Mouse (Mus musculus) embryonic stem cell, embryonic (primary cell): ENCODE measurements around the gene Dst.

Source experiments
- CTCF ChIA-PET, 4 experiments: fragments of 300-600 bp in 2 of 4; fragments of 350-600 bp in 2 of 4; sonication (Branson Sonifier 250); formaldehyde crosslinking; loops; one replicate each; lab custom pipeline; 2022; ENCODE audit warnings: inconsistent platforms in 2 of 4; lab: Charles Lee
- POLR2A ChIA-PET, 4 experiments: fragments of 300-600 bp in 2 of 4; fragments of 350-600 bp in 2 of 4; sonication (Branson Sonifier 250); formaldehyde crosslinking; loops; one replicate each; lab custom pipeline; 2022; ENCODE audit warnings: antibody characterized with exemption in 4 of 4, inconsistent platforms in 1 of 4; lab: Charles Lee

Dst gene

GRCm38 (mm10) chr1:34016780-34017179 is 108.8 kb downstream of the Dst start:
- CTCF ChIA-PET, result no interaction called here
- POLR2A ChIA-PET, result interaction anchor here in 2 of 4 experiments (0.8 to 4.8 kb wide), 6 partner anchors 9 to 92 kb away, joined by 3 to 43 read pairs (median 8); no protein-coding TSS in a partner anchor

DNA sequence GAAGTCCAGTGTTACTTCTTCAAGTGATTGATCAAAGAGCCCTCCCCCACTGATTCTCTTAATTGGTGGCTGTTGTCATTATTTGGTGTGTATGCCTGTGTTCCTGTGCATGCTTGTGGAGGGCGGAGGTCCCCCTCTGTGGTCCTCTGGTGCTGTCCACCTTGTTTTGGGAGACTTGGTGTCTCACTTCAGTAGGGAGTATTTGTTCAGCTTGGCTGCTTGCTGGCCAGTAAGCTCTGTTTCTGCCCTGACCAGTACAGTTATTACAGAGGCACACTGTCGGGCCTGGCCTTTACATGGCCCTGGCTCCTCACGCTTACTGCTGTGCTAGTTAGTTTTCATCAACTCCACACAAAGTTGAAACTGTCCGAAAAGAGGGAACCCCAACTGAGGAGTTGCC is 109.3 kb downstream of the Dst start:
- CTCF ChIA-PET, result no interaction called here

DNA sequence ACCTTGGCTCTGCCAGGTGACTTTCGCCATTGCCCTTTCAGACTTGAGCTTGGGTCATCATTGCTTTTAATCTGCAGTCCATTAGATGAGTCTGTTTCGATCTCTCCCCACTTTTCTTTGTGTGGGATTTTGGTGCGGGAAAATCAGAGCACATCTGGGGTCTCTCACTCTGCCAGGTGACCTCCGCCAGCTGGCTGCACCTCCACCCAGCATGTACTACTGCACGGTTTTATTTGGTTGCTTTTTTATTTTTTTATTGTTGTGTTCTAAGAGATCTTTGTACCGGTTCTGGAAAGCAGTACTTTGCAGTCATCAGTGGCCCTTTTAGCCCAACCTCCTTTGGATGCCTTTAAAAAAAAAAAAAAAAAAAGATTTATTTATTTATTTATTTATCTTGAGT is 112.6 kb downstream of the Dst start:
- ChIA-PET CTCF (interaction anchor here in 1 of 4 experiments (0.7 to 1.3 kb wide), 3 partner anchors 17 to 144 kb away, joined by 3 to 4 read pairs (median 3); no protein-coding TSS in a partner anchor), POLR2A (interaction anchor here (0.6 to 4.8 kb wide), 15 partner anchors 8 to 157 kb away, joined by 3 to 43 read pairs (median 3); no protein-coding TSS in a partner anchor)

More for the DNA sequence above, 109.3 kb downstream of the Dst start:
- POLR2A ChIA-PET, result interaction anchor here in 3 of 4 experiments (0.9 to 4.8 kb wide), 12 partner anchors 8 to 168 kb away, joined by 3 to 43 read pairs (median 4); no protein-coding TSS in a partner anchor

DNA sequence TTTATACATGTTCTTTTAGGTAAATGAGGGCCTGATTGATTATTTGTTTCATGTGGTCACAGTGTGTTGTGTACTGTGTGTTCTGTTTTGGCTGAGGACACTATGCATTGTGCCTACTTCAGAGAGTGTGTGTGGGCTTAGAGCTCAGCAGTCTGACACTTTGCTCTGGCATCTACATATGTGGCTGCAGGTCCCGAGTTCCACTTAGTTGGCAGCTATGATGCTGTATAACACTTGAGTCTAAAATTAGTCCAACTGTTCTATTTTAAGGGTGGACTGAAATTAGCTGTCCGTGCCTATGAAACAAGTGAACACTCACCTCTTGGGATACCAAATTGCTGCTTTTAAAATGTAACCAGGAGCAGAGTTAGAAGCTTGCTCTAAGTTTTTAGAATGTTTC is 113.5 kb downstream of the Dst start:
- POLR2A ChIA-PET, result interaction anchor here in 3 of 4 experiments (0.6 to 3.3 kb wide), 7 partner anchors 11 to 24 kb away, joined by 3 to 17 read pairs (median 4); no protein-coding TSS in a partner anchor

GRCm38 (mm10) chr1:34023154-34023553 is 115.1 kb downstream of the Dst start:
- CTCF ChIA-PET, result no interaction called here
- POLR2A ChIA-PET, result interaction anchor here in 3 of 4 experiments (0.5 to 2.0 kb wide), 4 partner anchors 10 to 49 kb away, joined by 3 to 4 read pairs (median 4); no protein-coding TSS in a partner anchor

More for the DNA sequence above, 113.5 kb downstream of the Dst start:
- CTCF ChIA-PET, result interaction anchor here in 2 of 4 experiments (0.6 kb wide), 2 partner anchors 19 to 22 kb away, joined by 3 read pairs; no protein-coding TSS in a partner anchor

DNA sequence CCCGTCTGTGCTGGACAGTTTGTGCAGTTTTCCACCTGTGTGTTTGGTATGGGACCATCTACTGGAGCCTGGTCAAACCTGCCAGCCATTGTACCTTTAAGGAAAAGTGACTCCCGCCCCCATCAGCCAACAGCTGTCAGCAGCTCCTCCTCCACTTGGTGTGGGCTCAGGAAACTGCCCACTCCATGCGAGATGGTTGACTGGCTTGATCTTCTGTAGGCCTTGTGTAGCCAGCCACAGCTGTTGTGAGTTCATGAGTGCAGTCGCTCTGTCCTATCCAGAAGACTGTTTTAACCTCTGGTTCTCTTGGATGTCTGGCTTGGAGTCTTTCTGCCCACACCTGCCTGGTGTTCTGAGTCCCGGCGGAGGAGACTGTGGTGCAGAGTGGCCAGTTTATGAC is 117.9 kb downstream of the Dst start:
- POLR2A ChIA-PET, result interaction anchor here in 3 of 4 experiments (0.6 to 1.9 kb wide), 8 partner anchors 9 to 109 kb away, joined by 3 to 6 read pairs (median 3); no protein-coding TSS in a partner anchor
- CTCF ChIA-PET, result no interaction called here

DNA sequence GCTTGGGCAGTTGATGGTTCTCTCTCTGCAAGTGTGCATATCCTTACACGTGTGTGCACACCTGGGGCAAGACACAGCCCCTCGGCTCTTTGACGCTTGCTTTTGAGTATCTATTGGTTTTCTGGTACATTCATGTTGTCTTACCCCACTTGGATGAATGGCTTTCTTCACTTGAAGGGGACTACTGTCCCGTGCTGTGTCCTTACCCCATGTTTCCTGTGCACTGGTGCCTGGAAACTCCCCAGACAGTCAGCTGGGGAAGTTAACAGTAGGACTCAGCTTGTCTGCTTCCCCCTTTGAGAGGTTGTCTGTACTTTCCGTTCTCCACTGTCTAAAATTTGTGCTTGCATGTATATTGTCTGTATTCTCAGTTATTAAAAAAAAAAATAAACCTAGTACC is 120.7 kb downstream of the Dst start:
- CTCF ChIA-PET, result no interaction called here
- POLR2A ChIA-PET, result interaction anchor here in 2 of 4 experiments (1.0 to 1.9 kb wide), 6 partner anchors 9 to 19 kb away, joined by 3 to 15 read pairs (median 4); no protein-coding TSS in a partner anchor

- ChIA-PET POLR2A (interaction anchor here in 3 of 4 experiments (0.9 to 2.1 kb wide), 5 partner anchors 11 to 24 kb away, joined by 3 to 7 read pairs (median 4); no protein-coding TSS in a partner anchor), CTCF (interaction anchor here in 1 of 4 experiments (0.8 kb wide), 1 partner anchor 38 kb away, joined by 3 read pairs; no protein-coding TSS in a partner anchor)
Measured at GRCm38 (mm10) chr1:34030330-34031021, 122.5 kb downstream of the Dst start.

DNA sequence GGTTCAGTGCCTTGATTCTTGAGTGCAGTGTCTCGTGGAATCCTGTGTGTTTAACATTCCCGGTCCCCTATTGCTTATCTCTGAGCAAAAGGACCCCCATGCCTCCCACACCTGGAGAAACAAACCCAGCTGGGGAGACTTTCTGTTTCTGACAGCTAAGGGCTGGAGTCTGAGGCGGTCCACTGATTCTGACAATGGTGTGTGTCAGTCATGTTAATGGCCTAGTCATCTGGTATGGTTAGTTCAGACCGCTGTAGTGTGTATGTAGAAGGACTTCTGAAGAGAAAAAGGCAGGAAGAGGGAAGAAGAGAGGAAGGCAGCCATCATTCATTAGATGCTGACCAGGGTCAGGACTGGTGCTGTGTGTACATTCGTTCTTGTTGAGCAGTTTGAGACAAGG is 125.0 kb downstream of the Dst start:
- ChIA-PET CTCF (interaction anchor here in 1 of 4 experiments (1.0 kb wide), 1 partner anchor 35 kb away, joined by 3 read pairs; no protein-coding TSS in a partner anchor), POLR2A (interaction anchor here in 2 of 4 experiments (0.7 to 1.7 kb wide), 5 partner anchors 8 to 117 kb away, joined by 3 to 8 read pairs (median 3); no protein-coding TSS in a partner anchor)

DNA sequence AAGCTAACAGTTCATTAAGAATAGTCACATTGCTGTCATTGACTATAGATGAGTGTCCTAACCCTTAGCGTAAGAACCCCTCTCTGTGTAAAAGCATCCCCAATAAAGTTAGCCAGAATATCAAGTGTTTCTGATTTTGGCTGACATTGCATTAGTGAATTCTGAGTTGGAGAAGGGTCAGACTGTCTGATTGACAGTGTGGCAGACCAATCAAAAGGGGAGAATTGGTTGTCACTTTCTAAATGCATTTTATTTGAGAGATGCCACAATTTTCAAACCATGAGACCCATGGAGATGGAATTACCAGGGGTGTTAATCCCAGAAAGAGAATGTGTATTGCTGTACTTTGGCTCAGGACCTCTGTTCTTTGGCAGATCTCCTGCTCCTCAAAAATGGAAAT is 125.5 kb downstream of the Dst start:
- ChIA-PET POLR2A (interaction anchor here in 1 of 4 experiments (1.7 kb wide), 1 partner anchor 13 kb away, joined by 8 read pairs; no protein-coding TSS in a partner anchor), CTCF (interaction anchor here in 1 of 4 experiments (1.0 kb wide), 1 partner anchor 35 kb away, joined by 3 read pairs; no protein-coding TSS in a partner anchor)

- ChIA-PET CTCF (interaction anchor here in 1 of 4 experiments (1.0 kb wide), 1 partner anchor 34 kb away, joined by 3 read pairs; no protein-coding TSS in a partner anchor), POLR2A (interaction anchor here in 1 of 4 experiments (1.2 to 1.7 kb wide), 2 partner anchors 13 to 22 kb away, joined by 3 to 8 read pairs; no protein-coding TSS in a partner anchor)
Measured at GRCm38 (mm10) chr1:34033958-34034357, 125.9 kb downstream of the Dst start.

DNA sequence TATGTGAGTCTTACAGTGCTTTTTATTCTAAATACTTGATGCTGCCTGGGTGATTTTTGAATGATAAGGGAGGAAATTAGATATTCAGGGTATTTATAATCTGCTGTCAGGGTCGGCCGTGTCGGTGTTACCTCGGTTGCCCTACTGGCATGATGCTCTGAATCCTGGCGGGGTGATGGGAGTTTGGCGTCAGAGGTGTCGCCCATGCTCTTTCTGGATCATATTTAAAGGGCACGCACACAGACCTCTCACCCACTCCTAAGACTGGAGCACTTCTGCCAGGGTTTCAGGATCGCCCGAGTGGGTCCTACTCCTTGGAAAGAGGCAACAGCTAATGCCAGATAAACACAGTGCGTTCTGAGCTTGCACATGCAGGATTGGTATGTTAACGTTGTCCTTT is 128.1 kb downstream of the Dst start:
- CTCF ChIA-PET, result interaction anchor here in 1 of 4 experiments (0.6 kb wide), 1 partner anchor 1811 kb away, joined by 3 read pairs; no protein-coding TSS in a partner anchor
- POLR2A ChIA-PET, result interaction anchor here in 3 of 4 experiments (0.6 to 3.4 kb wide), 10 partner anchors 10 to 105 kb away, joined by 3 to 18 read pairs (median 4); no protein-coding TSS in a partner anchor

- POLR2A ChIA-PET, result interaction anchor here (0.5 to 3.4 kb wide), 31 partner anchors 10 to 401 kb away, joined by 3 to 18 read pairs (median 5); partner anchors contain the start of genes Ccdc115 (in 1 of the 4) and Imp4 (in 1 of the 4)
- CTCF ChIA-PET, result interaction anchor here in 2 of 4 experiments (0.5 to 1.6 kb wide), 3 partner anchors 32 to 1349 kb away, joined by 3 to 7 read pairs (median 4); no protein-coding TSS in a partner anchor
Measured at GRCm38 (mm10) chr1:34038571-34038970, 130.5 kb downstream of the Dst start.

- POLR2A ChIA-PET, result interaction anchor here in 2 of 4 experiments (0.7 to 5.3 kb wide), 7 partner anchors 18 to 62 kb away, joined by 3 to 41 read pairs (median 5); no protein-coding TSS in a partner anchor
- CTCF ChIA-PET, result no interaction called here
Measured at GRCm38 (mm10) chr1:34040049-34040448, 132.0 kb downstream of the Dst start.

- ChIA-PET CTCF (interaction anchor here (0.7 to 1.3 kb wide), 4 partner anchors 22 to 38 kb away, joined by 3 read pairs; no protein-coding TSS in a partner anchor), POLR2A (interaction anchor here (0.6 to 5.3 kb wide), 40 partner anchors 9 to 493 kb away, joined by 3 to 41 read pairs (median 4); no protein-coding TSS in a partner anchor)
Measured at GRCm38 (mm10) chr1:34040901-34041721, 133.1 kb downstream of the Dst start.

DNA sequence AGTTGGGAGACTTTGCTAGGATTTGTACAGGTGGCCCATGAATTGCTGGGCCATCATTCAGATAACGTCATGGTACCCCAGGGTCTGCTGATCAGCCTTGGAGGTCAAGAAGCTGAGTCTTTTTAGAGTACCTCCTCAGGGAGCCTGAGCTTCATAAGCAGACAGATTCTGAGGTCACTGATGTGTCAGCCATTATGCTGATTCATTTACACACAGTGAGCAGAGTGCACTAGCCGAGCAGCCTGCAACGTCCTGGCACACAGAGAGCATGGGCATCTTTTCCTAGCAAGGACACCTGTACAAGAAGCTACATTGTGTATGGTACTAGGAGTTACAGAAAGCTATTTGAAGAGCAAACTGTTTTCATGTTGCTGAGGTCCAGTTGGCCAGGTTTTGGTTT is 134.3 kb downstream of the Dst start:
- ChIA-PET POLR2A (interaction anchor here (0.5 to 5.3 kb wide), 21 partner anchors 9 to 413 kb away, joined by 3 to 41 read pairs (median 5); no protein-coding TSS in a partner anchor), CTCF (interaction anchor here in 1 of 4 experiments (1.0 kb wide), 1 partner anchor 15 kb away, joined by 3 read pairs; no protein-coding TSS in a partner anchor)

DNA sequence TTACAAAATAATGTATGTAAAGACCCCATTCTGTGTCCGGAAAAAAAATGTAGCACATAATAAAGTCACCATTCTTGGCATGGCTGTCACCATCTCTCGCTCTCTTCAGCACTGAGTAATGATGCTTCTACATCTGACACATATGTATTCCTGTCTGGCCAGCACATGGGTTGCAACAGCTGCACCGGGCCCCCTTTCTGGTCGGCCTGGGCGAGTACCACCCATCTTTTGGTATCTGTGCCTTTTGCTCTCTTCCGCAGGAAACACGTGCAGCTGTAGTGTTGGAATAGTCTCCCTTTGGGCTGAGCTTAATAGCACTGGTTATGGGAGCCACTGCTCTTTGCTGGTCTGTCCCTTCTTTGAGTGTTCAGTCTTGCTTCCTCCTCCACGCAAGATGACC is 135.3 kb downstream of the Dst start:
- ChIA-PET CTCF (interaction anchor here in 1 of 4 experiments (1.0 kb wide), 1 partner anchor 14 kb away, joined by 3 read pairs; no protein-coding TSS in a partner anchor), POLR2A (interaction anchor here in 3 of 4 experiments (0.8 to 5.3 kb wide), 6 partner anchors 8 to 66 kb away, joined by 3 to 41 read pairs (median 6); no protein-coding TSS in a partner anchor)
